Mouse (Mus musculus) MEL (cell line): Measurements from ENCODE around the gene Myo10. TPM values are rescaled to one million over a fixed set of nuclear protein-coding genes. Genes with fewer than 3 reads are reported as not detected.

ENCODE experiments used
- DNase-seq: peaks from one replicate; pipeline ENCODE4 v3.0.0; 2011; ENCODE audit warnings: low read depth, low spot score
- H3K27ac ChIP-seq: 2 replicates; pipeline ENCODE4 v1.5.1; 2012; ENCODE audit warnings: low read depth, mild to moderate bottlenecking, control low read depth, low read length, moderate library complexity; ENCODE audit not compliant: control insufficient read depth
- H3K27me3 ChIP-seq, 2 experiments: fragments of 150-350 bp in 1 of 2; sonication (generic) in 1 of 2; 2 replicates each; pipeline ENCODE4 v1.6.1; 2012; ENCODE audit warnings: low read length in 2 of 2, mild to moderate bottlenecking in 2 of 2, improper control_type of control experiment in 1 of 2, moderate library complexity in 1 of 2; ENCODE audit not compliant: insufficient read depth in 2 of 2, control insufficient read depth in 1 of 2
- H3K36me3 ChIP-seq, 2 experiments: 2 replicates each; pipeline ENCODE4 v1.6.1; 2012 to 2014; ENCODE audit warnings: low read length in 2 of 2, improper control_type of control experiment in 1 of 2, inconsistent platforms in 1 of 2, mild to moderate bottlenecking in 1 of 2; ENCODE audit not compliant: insufficient read depth in 2 of 2, control insufficient read depth in 1 of 2
- H3K4me1 ChIP-seq, 2 experiments: fragments of 150-350 bp in 1 of 2; sonication (generic) in 1 of 2; 2 replicates each; pipeline ENCODE4 v1.6.1; 2012; ENCODE audit warnings: low read length in 2 of 2, improper control_type of control experiment in 1 of 2, mild to moderate bottlenecking in 1 of 2; ENCODE audit not compliant: insufficient read depth in 2 of 2, control insufficient read depth in 1 of 2
- H3K4me3 ChIP-seq, 2 experiments: fragments of 150-350 bp in 1 of 2; sonication (generic) in 1 of 2; 2 replicates each; pipeline ENCODE4 v1.5.1; 2012; ENCODE audit warnings: low read depth in 2 of 2, low read length in 2 of 2, mild to moderate bottlenecking in 2 of 2, moderate library complexity in 2 of 2, control low read depth in 1 of 2, improper control_type of control experiment in 1 of 2; ENCODE audit not compliant: control insufficient read depth in 1 of 2, insufficient read depth in 1 of 2
- H3K79me2 ChIP-seq: 2 replicates; pipeline ENCODE4 v1.6.1; 2012; ENCODE audit warnings: mild to moderate bottlenecking, low read length, moderate library complexity; ENCODE audit not compliant: control insufficient read depth, poor library complexity, insufficient read depth
- H3K9ac ChIP-seq: 2 replicates; pipeline ENCODE4 v1.6.1; 2012; ENCODE audit warnings: low read depth, mild to moderate bottlenecking, control low read depth, low read length, moderate library complexity; ENCODE audit not compliant: control insufficient read depth, poor library complexity, severe bottlenecking
- H3K9me3 ChIP-seq: fragments of 150-350 bp; sonication (generic); replicated peaks from 2 replicates; pipeline ENCODE4 v1.6.1; 2012; ENCODE audit warnings: mild to moderate bottlenecking, low read length, improper control_type of control experiment, moderate library complexity; ENCODE audit not compliant: insufficient read depth
- E2F4 ChIP-seq: IDR thresholded peaks from 2 replicates; pipeline ENCODE4 v1.6.1; 2011; ENCODE audit warnings: low read depth, low read length, improper control_type of control experiment, borderline replicate concordance
- JUND ChIP-seq: IDR thresholded peaks from 2 replicates; pipeline ENCODE4 v1.6.1; 2011; ENCODE audit warnings: low read depth, mild to moderate bottlenecking, improper control_type of control experiment, low read length
- KAT2A ChIP-seq: conservative IDR thresholded peaks from 2 replicates; pipeline ENCODE4 v1.6.1; 2012; ENCODE audit warnings: low read depth, low read length, improper control_type of control experiment, inconsistent platforms
- MEF2A ChIP-seq: IDR thresholded peaks from 2 replicates; pipeline ENCODE4 v1.6.1; 2014; ENCODE audit warnings: low read depth, mild to moderate bottlenecking, inconsistent platforms, low read length, improper control_type of control experiment; ENCODE audit not compliant: poor library complexity, insufficient replicate concordance, severe bottlenecking; ENCODE audit errors: extremely low read depth
- MYC ChIP-seq: IDR thresholded peaks from 2 replicates; pipeline ENCODE4 v1.6.1; 2011; ENCODE audit warnings: low read depth, mild to moderate bottlenecking, low read length, improper control_type of control experiment, moderate library complexity
- POLR2A ChIP-seq, 2 experiments: IDR thresholded peaks; 2 replicates each; pipeline ENCODE4 v1.6.1; 2011 to 2012; ENCODE audit warnings: low read length in 2 of 2, mild to moderate bottlenecking in 2 of 2, control low read depth in 1 of 2, improper control_type of control experiment in 1 of 2, low read depth in 1 of 2, moderate library complexity in 1 of 2; ENCODE audit not compliant: control insufficient read depth in 1 of 2, insufficient read depth in 1 of 2, poor library complexity in 1 of 2
- POLR2AphosphoS2 ChIP-seq: IDR thresholded peaks from 2 replicates; pipeline ENCODE4 v1.6.1; 2011; ENCODE audit warnings: low read length, improper control_type of control experiment
- RAD21 ChIP-seq: IDR thresholded peaks from 2 replicates; pipeline ENCODE4 v1.6.1; 2011; ENCODE audit warnings: mild to moderate bottlenecking, low read depth, low read length, improper control_type of control experiment
- RCOR1 ChIP-seq: IDR thresholded peaks from 2 replicates; pipeline ENCODE4 v1.6.1; 2012; ENCODE audit warnings: low read depth, mild to moderate bottlenecking, inconsistent platforms, low read length, improper control_type of control experiment
- SIN3A ChIP-seq: IDR thresholded peaks from 2 replicates; pipeline ENCODE4 v1.6.1; 2012; ENCODE audit warnings: low read length, improper control_type of control experiment, inconsistent platforms
- SMC3 ChIP-seq: IDR thresholded peaks from 2 replicates; pipeline ENCODE4 v1.6.1; 2011; ENCODE audit warnings: low read depth, low read length, improper control_type of control experiment
- UBTF ChIP-seq: IDR thresholded peaks from 2 replicates; pipeline ENCODE4 v1.6.1; 2012; ENCODE audit warnings: low read depth, mild to moderate bottlenecking, inconsistent platforms, low read length, improper control_type of control experiment, moderate library complexity, borderline replicate concordance; ENCODE audit not compliant: insufficient read depth
- polyA plus RNA-seq, 2 experiments: library from polyadenylated mRNA; stranded (reverse) in 1 of 2; unstranded in 1 of 2; fragments of >175 nt in 1 of 2; fragments of >200 nt in 1 of 2; gene quantifications; 2 replicates each; pipeline versions ENCODE4 v1.2.1 to v1.2.4; 2012; ENCODE audit warnings: low replicate concordance in 2 of 2, low read depth in 1 of 2; ENCODE audit not compliant: insufficient read length in 2 of 2, insufficient read depth in 1 of 2, missing spikeins in 1 of 2
- total RNA-seq: library from RNA; depleted of rRNA; stranded (reverse); fragments of 300-350 nt; gene quantifications from 2 replicates; pipeline ENCODE4 v1.2.3, GENCODE M21; 2012

Gene Myo10
- total and polyA plus RNA-seq, 3 experiments = 0.01 TPM; not detected in 2

- no peak overlapping the region for H3K9ac ChIP-seq
- H3K36me3 ChIP-seq = no peaks in the 10 kb centered on the region
- no peak overlapping the region for H3K4me3 ChIP-seq
- H3K27me3 ChIP-seq = no peaks in the 10 kb centered on the region
- H3K4me1 ChIP-seq = no peaks in the 10 kb centered on the region
- DNase-seq = no peak
- H3K79me2 ChIP-seq = no peaks in the 10 kb centered on the region
- no peak overlapping the region for H3K27ac ChIP-seq
- TF ChIP-seq JUND (no peak), POLR2A (IDR thresholded peaks at IDR 0.05; ENCODE audit: control insufficient read depth in 1 of 2, insufficient read depth in 1 of 2, low read depth in 1 of 2, low read length in 2 of 2, poor library complexity in 1 of 2) (no peak), RCOR1 (no peak), RAD21 (no peak), SIN3A (no peak)
- TF ChIP-seq, all 39 proteins: peak for 0
- H3K9me3 ChIP-seq = no peaks in the 10 kb centered on the region
Observed at GRCm38 (mm10) chr15:25764653-25765352, 142.5 kb downstream of the Myo10 start.

DNA sequence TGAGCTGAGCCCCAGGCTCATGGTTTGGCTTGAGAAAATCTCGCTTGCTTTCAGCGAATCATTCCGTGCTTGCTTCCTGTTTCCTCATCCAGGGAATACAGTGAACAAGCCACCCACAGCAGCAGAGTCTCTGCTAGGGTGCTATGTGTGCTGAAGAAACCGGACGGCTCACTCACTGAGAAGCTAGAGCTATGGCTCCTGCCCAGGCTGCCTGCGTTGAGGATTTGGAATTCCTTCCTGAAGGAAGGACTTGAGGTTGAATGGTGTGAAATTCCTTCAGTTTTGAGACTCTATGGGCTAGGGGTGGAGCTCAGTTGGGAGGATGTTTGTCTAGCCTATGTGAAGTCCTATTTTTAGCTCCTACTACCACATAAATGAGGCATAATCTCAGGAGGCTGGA, 145.5 kb downstream of the Myo10 start:
- H3K9ac ChIP-seq = no peak overlapping the region
- no peak overlapping the region for H3K4me3 ChIP-seq
- H3K79me2 ChIP-seq = no peaks in the 10 kb centered on the region
- H3K4me1 ChIP-seq = no peaks in the 10 kb centered on the region
- TF ChIP-seq E2F4 (no peak), KAT2A (no peak), SMC3 (no peak), RCOR1 (no peak), POLR2AphosphoS2 (no peak), MEF2A (no peak), UBTF (no peak), MYC (no peak)
- H3K36me3 ChIP-seq = no peaks in the 10 kb centered on the region
- no peaks in the 10 kb centered on the region for H3K9me3 ChIP-seq
- no peak for DNase-seq
- H3K27ac ChIP-seq = no peak overlapping the region
- H3K27me3 ChIP-seq = no peaks in the 10 kb centered on the region

DNA sequence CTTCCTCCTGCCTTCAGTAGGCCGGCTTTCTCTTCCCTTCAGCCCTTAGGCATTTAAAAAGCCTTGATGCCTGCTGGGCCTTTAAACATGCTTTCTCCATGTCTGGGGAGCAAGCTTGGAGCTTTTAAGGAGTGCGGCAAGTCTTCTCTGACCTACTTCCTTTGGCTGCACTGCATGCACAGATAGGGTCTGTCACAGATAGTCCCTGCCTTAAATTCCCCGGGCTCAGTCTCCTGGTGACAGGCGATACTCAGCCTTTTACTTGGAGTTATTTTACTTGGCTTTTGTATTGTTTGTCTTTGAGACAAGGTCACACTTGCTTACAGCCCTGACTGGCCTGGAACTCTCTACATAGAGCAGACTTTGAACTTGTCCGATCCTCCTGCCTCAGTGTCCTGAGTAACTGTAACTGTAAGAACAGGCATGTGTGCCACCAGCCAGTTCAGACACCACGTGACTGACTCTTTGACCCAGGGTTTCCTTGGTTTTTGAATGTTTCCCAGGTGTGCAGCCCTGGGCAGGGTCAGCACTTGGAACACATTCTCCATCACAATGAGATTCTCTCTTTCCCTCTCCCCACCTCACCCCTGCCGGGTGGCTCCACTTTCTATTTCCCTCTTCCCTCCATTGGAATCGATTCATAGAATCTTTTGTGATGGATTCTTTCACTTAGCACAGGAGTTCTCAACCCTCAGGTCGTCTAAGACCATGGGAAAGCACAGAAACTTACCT, 147.4 kb downstream of the Myo10 start:
- Histone ChIP-seq H3K9ac (no peak overlapping the region), H3K36me3 (no peaks in the 10 kb centered on the region), H3K27me3 (no peaks in the 10 kb centered on the region), H3K4me3 (no peak overlapping the region), H3K79me2 (no peaks in the 10 kb centered on the region), H3K27ac (no peak overlapping the region), H3K4me1 (no peaks in the 10 kb centered on the region), H3K9me3 (no peaks in the 10 kb centered on the region)
- no peak for DNase-seq
- TF ChIP-seq SMC3 = no peak
